Comparison of ENCODE assay signal across 25 mouse cellular contexts in the genomic region with DNA sequence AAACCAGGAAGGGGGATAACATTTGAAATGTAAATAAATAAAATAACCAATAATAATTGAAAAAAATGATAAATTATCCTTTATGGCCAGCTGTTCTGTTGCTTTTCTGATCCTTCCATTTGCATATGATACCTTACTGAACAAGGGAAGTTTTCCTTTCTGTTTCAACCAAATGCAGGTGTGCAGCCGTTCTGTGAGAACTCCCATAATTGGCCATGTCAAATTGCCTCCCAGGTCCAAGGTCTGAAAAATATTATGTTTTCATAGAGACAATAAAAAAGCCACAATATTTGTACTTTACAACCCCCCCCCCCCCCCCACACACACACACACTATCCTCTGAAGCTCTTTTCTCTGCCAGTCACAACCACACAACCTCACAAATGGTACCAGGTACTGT. TPM values are rescaled to one million over a fixed set of nuclear protein-coding genes. Genes with fewer than 3 reads are reported as not detected.
DNase-seq lines count a peak whose midpoint lies in the region; ATAC-seq and TF ChIP-seq lines count a peak whose summit lies in the region.
"Had no signal": no experiment of that assay in that cellular context is flagged by ENCODE, and none has a peak within 500 bp of the region (broad histone marks: within the 10 kb centered on the region; RNA-seq: fewer than 3 reads in every experiment).

No protein-coding gene starts in this region.

- DNase-seq in A20 (ENCODE audit: low read depth, low spot score): peak; percentile 65
- DNase-seq in intestine, embryonic 14.5 days (ENCODE audit: low spot score): no peak
- DNase-seq in cerebellum, adult 9-11 months: no peak
- DNase-seq: adrenal gland, adult 8-10 months; adrenal gland, postnatal 25 days; cerebellum, adult 11-12 months; cerebellum, adult 8-10 months; cerebellum, postnatal 14 days; gastrocnemius, postnatal 10 days; gastrocnemius, postnatal 36 days; heart, adult 2 months; heart, postnatal 14 days; heart, postnatal 4 days had no signal

- TF ChIP-seq CTCF in intestine, postnatal 0 days (IDR thresholded peaks at IDR 0.05; ENCODE audit: low read depth): no peak

- no peak overlapping the region for H3K4me2 ChIP-seq in intestine, embryonic 14.5 days (ENCODE audit: low read length)
- 0 out of 2 replicates have a peak overlapping the region, but pooled peaks have one; percentile 13 for H3K4me2 ChIP-seq in intestine, postnatal 0 days (replicated peaks; ENCODE audit: low read depth)
- no peak overlapping the region for H3K4me2 ChIP-seq in kidney, embryonic 15.5 days
- H3K4me2 ChIP-seq in kidney, embryonic 16.5 days (replicated peaks; ENCODE audit: low read depth, low read length): no peak overlapping the region
- H3K4me2 ChIP-seq: forebrain, embryonic 13.5 days; heart, embryonic 13.5 days; hindbrain, embryonic 14.5 days had no signal

- no peaks in the 10 kb centered on the region for H3K27me3 ChIP-seq in intestine, embryonic 14.5 days (replicated peaks; ENCODE audit: control insufficient read depth, insufficient read depth, low read length)
- no peaks in the 10 kb centered on the region for H3K27me3 ChIP-seq in intestine, postnatal 0 days (replicated peaks; ENCODE audit: control insufficient read depth, insufficient read depth, low read length)
- H3K27me3 ChIP-seq in kidney, embryonic 15.5 days: no peaks in the 10 kb centered on the region
- no peaks in the 10 kb centered on the region for H3K27me3 ChIP-seq in kidney, embryonic 16.5 days (ENCODE audit: insufficient read depth, low read length)
- H3K27me3 ChIP-seq: heart, embryonic 13.5 days had no signal

- 0 out of 2 replicates have a peak, but pooled peaks have one; percentile 49 for ATAC-seq in intestine, embryonic 14.5 days (replicated peaks; ENCODE audit: low FRiP score, low TSS enrichment, low read depth)
- peak; percentile 68 for ATAC-seq in intestine, postnatal 0 days
- no peak for ATAC-seq in kidney, embryonic 15.5 days (replicated peaks; ENCODE audit: low FRiP score)
- no peak for ATAC-seq in kidney, embryonic 16.5 days (ENCODE audit: low FRiP score, low TSS enrichment)
- ATAC-seq: activated CD4-positive, CD25-positive, alpha-beta regulatory T cell, adult 4 months; CD4-positive, CD25-positive, alpha-beta regulatory T cell, adult 4 months; forebrain, embryonic 13.5 days; forebrain, embryonic 16.5 days; hindbrain, postnatal 0 days had no signal

- no peaks in the 10 kb centered on the region for H3K36me3 ChIP-seq in intestine, embryonic 14.5 days (ENCODE audit: control insufficient read depth, insufficient read depth, low read length)
- H3K36me3 ChIP-seq in intestine, postnatal 0 days (ENCODE audit: control insufficient read depth, insufficient read depth): no peaks in the 10 kb centered on the region
- H3K36me3 ChIP-seq in kidney, embryonic 15.5 days: no peaks in the 10 kb centered on the region
- H3K36me3 ChIP-seq in kidney, embryonic 16.5 days (ENCODE audit: insufficient read depth, low read length): no peaks in the 10 kb centered on the region
- H3K36me3 ChIP-seq: forebrain, embryonic 10.5 days; heart, embryonic 10.5 days; heart, embryonic 13.5 days had no signal

- no peaks in the 10 kb centered on the region for H3K9me3 ChIP-seq in intestine, embryonic 14.5 days (ENCODE audit: control insufficient read depth, low read length)
- H3K9me3 ChIP-seq in intestine, postnatal 0 days (ENCODE audit: control insufficient read depth): no peaks in the 10 kb centered on the region
- no peaks in the 10 kb centered on the region for H3K9me3 ChIP-seq in kidney, embryonic 15.5 days (replicated peaks)
- no peaks in the 10 kb centered on the region for H3K9me3 ChIP-seq in kidney, embryonic 16.5 days (ENCODE audit: low read length)
- H3K9me3 ChIP-seq: forebrain, embryonic 10.5 days; forebrain, embryonic 13.5 days; heart, embryonic 10.5 days; heart, embryonic 13.5 days had no signal

- H3K4me1 ChIP-seq in intestine, embryonic 14.5 days (replicated peaks; ENCODE audit: control insufficient read depth, insufficient read depth, low read length): no peaks in the 10 kb centered on the region
- no peaks in the 10 kb centered on the region for H3K4me1 ChIP-seq in intestine, postnatal 0 days (replicated peaks; ENCODE audit: control insufficient read depth, insufficient read depth, low read length)
- H3K4me1 ChIP-seq in kidney, embryonic 15.5 days: peaks cover 5% of the 10 kb centered on the region
- peaks cover 13% of the 10 kb centered on the region for H3K4me1 ChIP-seq in kidney, embryonic 16.5 days (ENCODE audit: insufficient read depth, low read length)
- H3K4me1 ChIP-seq: heart, embryonic 10.5 days had no signal

- H3K9ac ChIP-seq in intestine, embryonic 14.5 days (ENCODE audit: low read length): no peak overlapping the region
- H3K9ac ChIP-seq in intestine, postnatal 0 days (ENCODE audit: low read depth, low read length): no peak overlapping the region
- no peak overlapping the region for H3K9ac ChIP-seq in kidney, embryonic 15.5 days
- H3K9ac ChIP-seq in kidney, embryonic 16.5 days (replicated peaks; ENCODE audit: low read length): no peak overlapping the region
- H3K9ac ChIP-seq: forebrain, embryonic 13.5 days; heart, embryonic 13.5 days; hindbrain, embryonic 14.5 days had no signal

- no peak overlapping the region for H3K4me3 ChIP-seq in intestine, embryonic 14.5 days (ENCODE audit: low read depth, low read length)
- H3K4me3 ChIP-seq in intestine, postnatal 0 days (ENCODE audit: low read depth, low read length): no peak overlapping the region
- no peak overlapping the region for H3K4me3 ChIP-seq in kidney, embryonic 15.5 days (replicated peaks)
- no peak overlapping the region for H3K4me3 ChIP-seq in kidney, embryonic 16.5 days (ENCODE audit: low read length)
- H3K4me3 ChIP-seq: forebrain, embryonic 10.5 days; forebrain, embryonic 13.5 days; heart, adult 2 months; heart, embryonic 10.5 days; heart, embryonic 13.5 days had no signal

- 63% methylated on average over 1 of the region's 1 CpGs for WGBS in intestine, embryonic 14.5 days
- WGBS in intestine, postnatal 0 days: 33% methylated on average over 1 of the region's 1 CpGs
- 68% methylated on average over 1 of the region's 1 CpGs for WGBS in kidney, embryonic 15.5 days
- 85% methylated on average over 1 of the region's 1 CpGs for WGBS in kidney, embryonic 16.5 days

- H3K27ac ChIP-seq in intestine, embryonic 14.5 days (ENCODE audit: low read depth): no peak overlapping the region
- peak overlapping the region; percentile 54; the same call in 1 of the 2 replicates for H3K27ac ChIP-seq in intestine, postnatal 0 days (ENCODE audit: low read depth, low read length)
- H3K27ac ChIP-seq in kidney, embryonic 15.5 days: no peak overlapping the region
- no peak overlapping the region for H3K27ac ChIP-seq in kidney, embryonic 16.5 days (ENCODE audit: low read length)
- H3K27ac ChIP-seq: forebrain, embryonic 10.5 days; forebrain, embryonic 13.5 days; heart, adult 2 months; heart, embryonic 10.5 days; heart, embryonic 13.5 days; hindbrain, embryonic 14.5 days; hindbrain, postnatal 0 days had no signal

RNA-seq across cellular contexts. Expression of a gene that starts 44.0 kb away (rescaled TPM):
- polyA plus RNA-seq in intestine, embryonic 14.5 days (2014; fragmentation: Nextera tagmentation; extraction: Ambion mirVana): 8.0 and 8.5 TPM in 2 replicates
- polyA plus RNA-seq in intestine, postnatal 0 days (2015; fragmentation: Nextera tagmentation; extraction: Ambion mirVana): 3.8 and 3.9 TPM in 2 replicates
- polyA plus RNA-seq in kidney, embryonic 15.5 days (2015; fragmentation: Nextera tagmentation; extraction: Ambion mirVana): 9.4 and 11.3 TPM in 2 replicates
- 6.3 and 7.9 TPM in 2 replicates for polyA plus RNA-seq in kidney, embryonic 16.5 days (2015; fragmentation: Nextera tagmentation; extraction: Ambion mirVana)

Comparison
In these comparisons a context has a peak if more than half of its experiments do, and no peak if none do; other contexts are left out.
1. ATAC-seq: peak in intestine, embryonic 14.5 days (single experiment) and intestine, postnatal 0 days (single experiment); none in kidney, embryonic 15.5 days (single experiment) and kidney, embryonic 16.5 days (single experiment).